Mouse (Mus musculus) adrenal gland, adult (tissue): ENCODE measurements around the gene Deup1.

Experiments
- DNase-seq, 2 experiments: peaks; one replicate each; pipeline ENCODE4 v3.0.0; 2022 to 2023; ENCODE audit warnings: low spot score in 1 of 2; ENCODE audit not compliant: inconsistent age in 2 of 2

Gene Deup1

GRCm38 (mm10) chr9:15534110-15534509 is 93.6 kb downstream of the Deup1 start:
- DNase-seq = peak in 1 of 2 experiments; percentile 24

- no peak for DNase-seq
Observed at GRCm38 (mm10) chr9:15533336-15534070, 94.2 kb downstream of the Deup1 start.

GRCm38 (mm10) chr9:15531204-15531603 is 96.5 kb downstream of the Deup1 start:
- no peak for DNase-seq

- no peak for DNase-seq
Observed at GRCm38 (mm10) chr9:15529965-15530320, 97.8 kb downstream of the Deup1 start.

GRCm38 (mm10) chr9:15529275-15529964 is 98.3 kb downstream of the Deup1 start:
- DNase-seq = peak in 1 of 2 experiments; percentile 58

GRCm38 (mm10) chr9:15528368-15528767 is 99.4 kb downstream of the Deup1 start:
- peak in 1 of 2 experiments; percentile 30 for DNase-seq

GRCm38 (mm10) chr9:15527846-15528245 is 99.9 kb downstream of the Deup1 start:
- DNase-seq = no peak

GRCm38 (mm10) chr9:15526539-15526938 is 101.2 kb downstream of the Deup1 start:
- no peak for DNase-seq

GRCm38 (mm10) chr9:15525246-15525645 is 102.5 kb downstream of the Deup1 start:
- DNase-seq = peak in 1 of 2 experiments; percentile 51

GRCm38 (mm10) chr9:15523646-15524045 is 104.1 kb downstream of the Deup1 start:
- DNase-seq = peak; percentile 61 to 81

GRCm38 (mm10) chr9:15522887-15523286 is 104.8 kb downstream of the Deup1 start:
- DNase-seq = peak in 1 of 2 experiments; percentile 45

GRCm38 (mm10) chr9:15522348-15522747 is 105.4 kb downstream of the Deup1 start:
- peak; percentile 51 to 80 for DNase-seq

- peak; percentile 82 to 92 for DNase-seq
Observed at GRCm38 (mm10) chr9:15517979-15518378, 109.8 kb downstream of the Deup1 start.

GRCm38 (mm10) chr9:15516007-15516406 is 111.7 kb downstream of the Deup1 start:
- no peak for DNase-seq

- DNase-seq = no peak
Observed at GRCm38 (mm10) chr9:15512918-15513317, 114.8 kb downstream of the Deup1 start.

GRCm38 (mm10) chr9:15510557-15511310 is 117.0 kb downstream of the Deup1 start:
- no peak for DNase-seq
